Mouse (Mus musculus) cortical plate, adult 2 months (tissue): ENCODE data around the gene CK137956.

Source experiments
- CTCF ChIP-seq: fragments of 200-500 bp; IDR thresholded peaks from 2 replicates; pipeline ENCODE4 v1.5.1; 2011; ENCODE audit warnings: mild to moderate bottlenecking, control low read depth, low read length; ENCODE audit not compliant: insufficient read depth; ENCODE audit errors: extremely low read depth
- POLR2A ChIP-seq: fragments of 200-500 bp; IDR thresholded peaks from 2 replicates; pipeline ENCODE4 v1.6.1; 2011; ENCODE audit warnings: mild to moderate bottlenecking, low read length, control low read depth; ENCODE audit not compliant: insufficient read depth; ENCODE audit errors: extremely low read depth

DNA sequence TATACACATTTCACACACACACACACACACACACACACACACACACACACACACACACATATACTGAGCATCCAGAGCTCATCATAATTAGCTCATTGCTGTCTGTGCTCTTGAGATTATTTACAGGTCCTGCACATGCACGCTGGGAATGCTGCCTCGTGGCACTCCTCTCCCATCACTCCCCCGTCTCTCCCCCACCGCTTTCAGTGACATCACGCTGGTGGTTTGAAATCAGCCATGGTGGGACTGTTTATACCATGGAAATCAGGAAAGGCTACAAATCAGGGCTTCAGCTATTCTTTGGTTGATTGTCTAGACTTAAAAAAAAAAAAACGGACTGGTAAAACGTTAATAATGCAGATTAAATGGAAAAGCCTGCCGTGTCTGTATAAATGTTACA is 63.6 kb downstream of the CK137956 start:
- TF ChIP-seq CTCF (no peak), POLR2A (no peak)
